Mouse (Mus musculus): Measurements from ENCODE around the gene Sbk1. TPM values are rescaled to one million over a fixed set of nuclear protein-coding genes. Genes with fewer than 3 reads are reported as not detected.

Gene Sbk1
- total and polyA plus RNA-seq, 3 experiments = 1.6 to 4.5 (median 4.2) TPM

Other genes starting within 250 kb of the Sbk1 start
- not detected in 2 replicates for gene Gsg1l, start 190.2 kb upstream of the Sbk1 start, total RNA-seq (2012; rRNA removed)
- gene Gsg1l, start 190.2 kb upstream of the Sbk1 start, total RNA-seq (2014; rRNA removed) = not detected in 2 replicates
- gene Gsg1l, start 190.2 kb upstream of the Sbk1 start, polyA plus RNA-seq (2012; ENCODE audit: insufficient read length, low read depth) = not detected in 2 replicates
- 79.1 and 81.6 TPM in 2 replicates for gene Xpo6, start 72.1 kb upstream of the Sbk1 start, total RNA-seq (2012; rRNA removed)
- gene Xpo6, start 72.1 kb upstream of the Sbk1 start, total RNA-seq (2014; rRNA removed) = 49.9 and 53.7 TPM in 2 replicates
- gene Xpo6, start 72.1 kb upstream of the Sbk1 start, polyA plus RNA-seq (2012; ENCODE audit: insufficient read length, low read depth) = 106 and 149 TPM in 2 replicates
- 0.42 TPM in 2 replicates for gene Lat, start 97.0 kb downstream of the Sbk1 start, total RNA-seq (2012; rRNA removed)
- 0.55 TPM in 1 of 2 replicates, not detected in the other for gene Lat, start 97.0 kb downstream of the Sbk1 start, total RNA-seq (2014; rRNA removed)
- gene Lat, start 97.0 kb downstream of the Sbk1 start, polyA plus RNA-seq (2012; ENCODE audit: insufficient read length, low read depth) = 1.1 and 1.2 TPM in 2 replicates
- gene Spns1, start 104.8 kb downstream of the Sbk1 start, total RNA-seq (2012; rRNA removed) = 38.4 and 42.6 TPM in 2 replicates
- 36.4 and 45.3 TPM in 2 replicates for gene Spns1, start 104.8 kb downstream of the Sbk1 start, total RNA-seq (2014; rRNA removed)
- gene Spns1, start 104.8 kb downstream of the Sbk1 start, polyA plus RNA-seq (2012; ENCODE audit: insufficient read length, low read depth) = 37.8 and 61.7 TPM in 2 replicates
- 7.8 and 8.8 TPM in 2 replicates for gene Nfatc2ip, start 124.1 kb downstream of the Sbk1 start, total RNA-seq (2012; rRNA removed)
- 15.0 and 16.8 TPM in 2 replicates for gene Nfatc2ip, start 124.1 kb downstream of the Sbk1 start, total RNA-seq (2014; rRNA removed)
- 13.0 and 13.9 TPM in 2 replicates for gene Nfatc2ip, start 124.1 kb downstream of the Sbk1 start, polyA plus RNA-seq (2012; ENCODE audit: insufficient read length, low read depth)
- gene Cd19, start 142.3 kb downstream of the Sbk1 start, total RNA-seq (2012; rRNA removed) = 132 and 143 TPM in 2 replicates
- 139 and 141 TPM in 2 replicates for gene Cd19, start 142.3 kb downstream of the Sbk1 start, total RNA-seq (2014; rRNA removed)
- gene Cd19, start 142.3 kb downstream of the Sbk1 start, polyA plus RNA-seq (2012; ENCODE audit: insufficient read length, low read depth) = 199 and 234 TPM in 2 replicates
- gene Rabep2, start 156.1 kb downstream of the Sbk1 start, total RNA-seq (2012; rRNA removed) = 38.5 and 40.3 TPM in 2 replicates
- gene Rabep2, start 156.1 kb downstream of the Sbk1 start, total RNA-seq (2014; rRNA removed) = 35.7 and 42.6 TPM in 2 replicates
- 33.7 and 36.6 TPM in 2 replicates for gene Rabep2, start 156.1 kb downstream of the Sbk1 start, polyA plus RNA-seq (2012; ENCODE audit: insufficient read length, low read depth)
- gene Atp2a1, start 190.5 kb downstream of the Sbk1 start, total RNA-seq (2012; rRNA removed) = 0.25 and 0.38 TPM in 2 replicates
- not detected in 2 replicates for gene Atp2a1, start 190.5 kb downstream of the Sbk1 start, total RNA-seq (2014; rRNA removed)
- gene Atp2a1, start 190.5 kb downstream of the Sbk1 start, polyA plus RNA-seq (2012; ENCODE audit: insufficient read length, low read depth) = 0.74 and 0.75 TPM in 2 replicates
- 11.8 and 13.4 TPM in 2 replicates for gene Sh2b1, start 202.8 kb downstream of the Sbk1 start, total RNA-seq (2012; rRNA removed)
- gene Sh2b1, start 202.8 kb downstream of the Sbk1 start, total RNA-seq (2014; rRNA removed) = 5.2 and 5.5 TPM in 2 replicates
- 31.3 and 34.1 TPM in 2 replicates for gene Sh2b1, start 202.8 kb downstream of the Sbk1 start, polyA plus RNA-seq (2012; ENCODE audit: insufficient read length, low read depth)
- gene Tufm, start 214.7 kb downstream of the Sbk1 start, total RNA-seq (2012; rRNA removed) = 156 and 183 TPM in 2 replicates
- gene Tufm, start 214.7 kb downstream of the Sbk1 start, total RNA-seq (2014; rRNA removed) = 115 and 123 TPM in 2 replicates
- 219 and 224 TPM in 2 replicates for gene Tufm, start 214.7 kb downstream of the Sbk1 start, polyA plus RNA-seq (2012; ENCODE audit: insufficient read length, low read depth)
- gene Atxn2l, start 230.8 kb downstream of the Sbk1 start, total RNA-seq (2012; rRNA removed) = 42.4 and 64.2 TPM in 2 replicates
- 16.5 and 18.8 TPM in 2 replicates for gene Atxn2l, start 230.8 kb downstream of the Sbk1 start, total RNA-seq (2014; rRNA removed)
- gene Atxn2l, start 230.8 kb downstream of the Sbk1 start, polyA plus RNA-seq (2012; ENCODE audit: insufficient read length, low read depth) = 104 and 122 TPM in 2 replicates

Measured in CH12.LX (cell line).